Mouse (Mus musculus): ENCODE measurements around the gene Tcp11l2. TPM values are rescaled to one million over a fixed set of nuclear protein-coding genes. Genes with fewer than 3 reads are reported as not detected.

Tcp11l2 gene
- polyA plus RNA-seq, 1 experiment from 2014 or later = 29.8 TPM

DNA sequence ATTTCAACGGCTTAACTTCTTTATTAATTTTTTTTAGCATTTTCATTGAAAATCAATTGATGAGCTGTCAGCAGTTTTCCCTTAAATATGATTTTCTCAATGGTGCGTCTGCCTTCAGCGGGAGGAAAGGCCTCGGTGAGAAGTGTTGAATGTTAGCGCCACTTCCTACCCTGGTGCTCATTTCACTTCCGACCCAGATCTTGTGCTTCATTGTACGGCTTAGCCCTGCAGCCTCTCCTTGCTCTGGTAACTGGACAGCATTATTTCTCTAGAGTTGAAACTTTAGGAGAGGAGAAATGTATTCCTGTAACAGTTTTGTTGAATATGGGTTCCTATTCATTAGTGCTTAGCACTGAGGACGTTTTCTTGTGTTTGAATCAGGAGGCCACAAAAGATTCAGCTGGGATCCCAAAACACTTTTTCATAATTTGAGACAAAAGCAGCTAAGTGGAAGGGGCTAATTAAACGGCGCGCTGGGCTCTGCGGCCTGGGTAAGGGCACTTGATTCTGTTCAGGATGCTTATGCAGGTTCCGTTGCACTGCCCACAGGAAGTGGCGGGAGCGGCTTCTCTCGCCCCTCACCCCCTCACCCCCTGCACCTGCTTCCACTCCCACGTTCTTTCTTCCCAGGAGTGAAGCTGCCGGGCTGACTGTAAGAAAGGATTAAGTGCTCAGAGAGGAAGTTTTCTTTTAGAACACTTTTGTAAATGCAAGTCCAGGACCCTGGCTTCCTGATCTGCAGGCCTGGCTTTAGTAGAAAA lies 81.8 kb downstream of the Tcp11l2 start:
- no peaks in the 10 kb centered on the region for H3K4me1 ChIP-seq (ENCODE audit: insufficient read depth)
- H3K9me3 ChIP-seq (ENCODE audit: low read length) = no peaks in the 10 kb centered on the region
- peaks cover 19% of the 10 kb centered on the region for H3K36me3 ChIP-seq (replicated peaks; ENCODE audit: insufficient read depth, low read length)
- TF ChIP-seq CTCF (IDR thresholded peaks at IDR 0.05; ENCODE audit: low read depth) = no peak
- TF ChIP-seq EP300 (IDR thresholded peaks at IDR 0.05; ENCODE audit: low read depth) = no peak
- 46% methylated on average over 18 of the region's 18 CpGs for WGBS (ENCODE audit: insufficient replicate concordance)
- H3K4me2 ChIP-seq (ENCODE audit: low read depth, low read length) = peak overlapping the region; percentile 7; the same call in 1 of the 2 replicates
- no peak overlapping the region for H3K9ac ChIP-seq (replicated peaks)
- DNase-seq = peak; percentile 24
- no peaks in the 10 kb centered on the region for H3K27me3 ChIP-seq (ENCODE audit: insufficient read depth, low read length)
- H3K27ac ChIP-seq (ENCODE audit: low read depth) = peak overlapping the region; percentile 7; the same call in 1 of the 2 replicates
- no peak for ATAC-seq
- no peak overlapping the region for H3K4me3 ChIP-seq (ENCODE audit: low read depth, low read length)

DNA sequence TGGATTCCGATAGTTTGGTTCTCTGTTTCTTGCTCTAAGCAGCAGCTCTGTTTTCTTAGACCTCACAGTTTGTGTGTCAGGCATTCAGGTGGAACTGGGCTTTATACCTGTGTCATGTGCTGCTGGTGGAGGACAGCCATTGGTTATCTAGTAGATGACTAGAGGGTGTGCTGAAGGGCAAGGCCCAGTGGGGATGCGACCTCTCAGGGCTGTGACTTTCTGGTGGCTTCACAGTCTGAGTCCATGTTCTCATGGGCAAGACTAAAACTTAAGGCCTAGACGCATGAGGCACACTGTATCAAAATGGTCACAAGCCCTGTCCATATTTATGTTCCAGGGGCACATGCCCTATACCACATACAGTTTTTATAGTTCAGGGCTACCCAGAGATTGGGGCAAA lies 82.9 kb downstream of the Tcp11l2 start:
- Histone ChIP-seq H3K27me3 (ENCODE audit: insufficient read depth, low read length) (no peaks in the 10 kb centered on the region), H3K9me3 (ENCODE audit: low read length) (no peaks in the 10 kb centered on the region), H3K4me2 (ENCODE audit: low read depth, low read length) (no peak overlapping the region), H3K36me3 (replicated peaks; ENCODE audit: insufficient read depth, low read length) (peaks cover 14% of the 10 kb centered on the region), H3K27ac (ENCODE audit: low read depth) (no peak overlapping the region), H3K4me1 (ENCODE audit: insufficient read depth) (no peaks in the 10 kb centered on the region), H3K4me3 (ENCODE audit: low read depth, low read length) (no peak overlapping the region), H3K9ac (replicated peaks) (no peak overlapping the region)
- TF ChIP-seq CTCF (IDR thresholded peaks at IDR 0.05; ENCODE audit: low read depth) (no peak), EP300 (IDR thresholded peaks at IDR 0.05; ENCODE audit: low read depth) (no peak)
- ATAC-seq (no peak), DNase-seq (no peak)
- 80% methylated on average over 3 of the region's 3 CpGs for WGBS (ENCODE audit: insufficient replicate concordance)

DNA sequence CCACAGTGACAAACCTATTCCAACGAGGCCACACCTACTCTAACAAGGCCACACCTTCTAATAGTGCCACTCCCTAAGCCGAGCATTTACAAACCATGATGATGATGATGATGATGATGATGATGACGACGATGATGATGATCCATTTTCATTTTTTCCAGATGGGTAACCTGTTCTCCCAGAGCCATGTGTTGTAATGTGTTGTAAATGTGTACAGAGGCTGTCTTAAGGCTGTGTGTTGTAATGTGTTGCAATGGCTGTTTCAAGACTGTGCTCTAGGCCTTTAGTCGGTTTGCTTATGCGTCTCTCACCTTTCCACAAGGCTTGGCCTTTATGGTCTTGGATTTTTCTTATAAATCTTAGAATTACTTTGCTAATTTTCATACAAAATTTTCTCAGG lies 85.7 kb downstream of the Tcp11l2 start:
- Histone ChIP-seq H3K9me3 (ENCODE audit: low read length) (no peaks in the 10 kb centered on the region), H3K27me3 (ENCODE audit: insufficient read depth, low read length) (no peaks in the 10 kb centered on the region), H3K9ac (replicated peaks) (no peak overlapping the region), H3K27ac (ENCODE audit: low read depth) (no peak overlapping the region), H3K4me2 (ENCODE audit: low read depth, low read length) (no peak overlapping the region), H3K4me1 (ENCODE audit: insufficient read depth) (no peaks in the 10 kb centered on the region), H3K36me3 (replicated peaks; ENCODE audit: insufficient read depth, low read length) (peaks cover 11% of the 10 kb centered on the region), H3K4me3 (ENCODE audit: low read depth, low read length) (no peak overlapping the region)
- no peak for DNase-seq
- 81% methylated on average over 6 of the region's 6 CpGs for WGBS (ENCODE audit: insufficient replicate concordance)
- TF ChIP-seq CTCF (IDR thresholded peaks at IDR 0.05; ENCODE audit: low read depth) (no peak), EP300 (IDR thresholded peaks at IDR 0.05; ENCODE audit: low read depth) (no peak)
- no peak for ATAC-seq

Other genes starting within 250 kb of the Tcp11l2 start
- 0.13 and 0.20 TPM in 2 replicates for gene Nuak1, start 136.0 kb upstream of the Tcp11l2 start, polyA plus RNA-seq (2015; fragmentation: Nextera tagmentation; extraction: Ambion mirVana)
- 10.3 and 10.6 TPM in 2 replicates for gene Ckap4, start 42.6 kb upstream of the Tcp11l2 start, polyA plus RNA-seq (2015; fragmentation: Nextera tagmentation; extraction: Ambion mirVana)
- 2.8 and 3.9 TPM in 2 replicates for gene Polr3b, start 45.7 kb downstream of the Tcp11l2 start, polyA plus RNA-seq (2015; fragmentation: Nextera tagmentation; extraction: Ambion mirVana)
- not detected in 2 replicates for gene Rfx4, start 179.4 kb downstream of the Tcp11l2 start, polyA plus RNA-seq (2015; fragmentation: Nextera tagmentation; extraction: Ambion mirVana)

Data from liver, postnatal 0 days (tissue).